Mouse (Mus musculus) limb, embryonic 11.5 days (tissue): Measurements from ENCODE around the gene Olfr1009. TPM values are rescaled to one million over a fixed set of nuclear protein-coding genes. Genes with fewer than 3 reads are reported as not detected.

Source experiments
- ATAC-seq: fragments of 200-750 bp; cut with Nextera tagmentation; 2 replicates; pipeline ENCODE4 v1.8.0; 2017; ENCODE audit warnings: low read depth; ENCODE audit not compliant: insufficient number of reproducible peaks, low FRiP score, low TSS enrichment
- DNase-seq: peaks from one replicate; pipeline ENCODE4 v3.0.0-alpha.2; 2015; ENCODE audit warnings: low spot score
- H3K27ac ChIP-seq: fragments of 300-500 bp; sonication (generic); replicated peaks from 2 replicates; pipeline ENCODE4 v1.5.1; 2014; ENCODE audit warnings: low read depth, mild to moderate bottlenecking, low read length
- H3K27me3 ChIP-seq: fragments of 300-500 bp; sonication (generic); 2 replicates; pipeline ENCODE4 v1.6.1; 2014; ENCODE audit warnings: mild to moderate bottlenecking, low read length, mixed read lengths; ENCODE audit not compliant: control insufficient read depth, insufficient read depth
- H3K36me3 ChIP-seq: fragments of 300-500 bp; sonication (generic); 2 replicates; pipeline ENCODE4 v1.6.1; 2014; ENCODE audit warnings: mild to moderate bottlenecking, low read length, moderate library complexity, mixed read lengths; ENCODE audit not compliant: control insufficient read depth, insufficient read depth
- H3K4me1 ChIP-seq: fragments of 300-500 bp; sonication (generic); 2 replicates; pipeline ENCODE4 v1.6.1; 2014; ENCODE audit warnings: low read length, mixed read lengths; ENCODE audit not compliant: control insufficient read depth, insufficient read depth
- H3K4me2 ChIP-seq: fragments of 300-500 bp; sonication (generic); 2 replicates; pipeline ENCODE4 v1.6.1; 2014; ENCODE audit warnings: low read depth, mild to moderate bottlenecking, moderate library complexity; ENCODE audit not compliant: severe bottlenecking
- H3K4me3 ChIP-seq: fragments of 300-500 bp; sonication (generic); 2 replicates; pipeline ENCODE4 v1.5.1; 2014; ENCODE audit warnings: low read depth, low read length
- H3K9ac ChIP-seq: fragments of 300-500 bp; sonication (generic); 2 replicates; pipeline ENCODE4 v1.6.1; 2014; ENCODE audit warnings: mild to moderate bottlenecking, low read length
- H3K9me3 ChIP-seq: fragments of 300-500 bp; sonication (generic); 2 replicates; pipeline ENCODE4 v1.6.1; 2016; ENCODE audit warnings: low read length; ENCODE audit not compliant: control insufficient read depth
- polyA plus RNA-seq: library from polyadenylated mRNA; unstranded; fragments of >200 nt; fragmentation: Nextera tagmentation; extraction: Ambion mirVana; gene quantifications from 2 replicates; pipeline ENCODE4 v1.2.1, GENCODE M21; 2014

Gene Olfr1009
- polyA plus RNA-seq, 1 experiment from 2014 or later: not detected

GRCm38 (mm10) chr2:85772413-85772812 lies 57.2 kb downstream of the Olfr1009 start, which contains the start of gene Olfr1014:
Gene Olfr1014 (plus strand): TSS chr2:85772713.
- Histone ChIP-seq H3K27me3 (no peaks in the 10 kb centered on the region), H3K4me3 (no peak within 1 kb of the TSS), H3K4me1 (no peaks in the 10 kb centered on the region), H3K4me2 (no peak within 1 kb of the TSS), H3K9ac (no peak within 1 kb of the TSS), H3K27ac (no peak within 1 kb of the TSS), H3K9me3 (no peaks in the 10 kb centered on the region), H3K36me3 (no peaks in the 10 kb centered on the region)
- DNase-seq: no peak
- no peak for ATAC-seq

Other genes with a start within 250 kb of the Olfr1009 start
- not detected in 2 replicates for gene 4833423E24Rik, start 196.4 kb upstream of the Olfr1009 start, polyA plus RNA-seq
- gene Olfr996, start 136.2 kb upstream of the Olfr1009 start, polyA plus RNA-seq: not detected in 2 replicates
- gene Olfr998, start 126.5 kb upstream of the Olfr1009 start, polyA plus RNA-seq: not detected in 2 replicates
- not detected in 2 replicates for gene Olfr1000, start 103.5 kb upstream of the Olfr1009 start, polyA plus RNA-seq
- not detected in 2 replicates for gene Olfr1002, start 64.7 kb upstream of the Olfr1009 start, polyA plus RNA-seq
- gene Olfr154, start 51.0 kb upstream of the Olfr1009 start, polyA plus RNA-seq: not detected in 2 replicates
- gene Olfr1006, start 36.7 kb upstream of the Olfr1009 start, polyA plus RNA-seq: not detected in 2 replicates
- not detected in 2 replicates for gene Olfr1008, start 26.0 kb upstream of the Olfr1009 start, polyA plus RNA-seq
- gene Olfr1012, start 47.3 kb downstream of the Olfr1009 start, polyA plus RNA-seq: not detected in 2 replicates
- gene Olfr1013, start 51.7 kb downstream of the Olfr1009 start, polyA plus RNA-seq: not detected in 2 replicates
- gene Olfr1014, start 57.3 kb downstream of the Olfr1009 start, polyA plus RNA-seq: not detected in 2 replicates
- gene Olfr1015, start 66.6 kb downstream of the Olfr1009 start, polyA plus RNA-seq: not detected in 2 replicates
- not detected in 2 replicates for gene Olfr1016, start 87.1 kb downstream of the Olfr1009 start, polyA plus RNA-seq
- not detected in 2 replicates for gene Olfr1018, start 103.1 kb downstream of the Olfr1009 start, polyA plus RNA-seq
- not detected in 2 replicates for gene Olfr1019, start 130.1 kb downstream of the Olfr1009 start, polyA plus RNA-seq
- gene Olfr1020, start 131.6 kb downstream of the Olfr1009 start, polyA plus RNA-seq: not detected in 2 replicates
- gene Olfr1022, start 153.2 kb downstream of the Olfr1009 start, polyA plus RNA-seq: not detected in 2 replicates
- not detected in 2 replicates for gene Olfr1023, start 170.2 kb downstream of the Olfr1009 start, polyA plus RNA-seq
- not detected in 2 replicates for gene Olfr1024, start 189.6 kb downstream of the Olfr1009 start, polyA plus RNA-seq
- gene Olfr1025-ps1, start 199.8 kb downstream of the Olfr1009 start, polyA plus RNA-seq: not detected in 2 replicates
- not detected in 2 replicates for gene Olfr1026, start 206.1 kb downstream of the Olfr1009 start, polyA plus RNA-seq
- not detected in 2 replicates for gene Olfr1028, start 235.0 kb downstream of the Olfr1009 start, polyA plus RNA-seq